Mouse (Mus musculus) megakaryocyte, embryonic 14.5 days (primary cell): Measurements from ENCODE around the gene Gm49601.

Experiments
- FLI1 ChIP-seq: IDR thresholded peaks from 2 replicates; pipeline ENCODE4 v1.6.1; 2012; ENCODE audit warnings: low read length, inconsistent platforms, mixed read lengths
- GATA1 ChIP-seq: IDR thresholded peaks from 3 replicates; pipeline ENCODE4 v1.6.1; 2012; ENCODE audit warnings: mixed read lengths, low read length, inconsistent platforms, borderline replicate concordance

DNA sequence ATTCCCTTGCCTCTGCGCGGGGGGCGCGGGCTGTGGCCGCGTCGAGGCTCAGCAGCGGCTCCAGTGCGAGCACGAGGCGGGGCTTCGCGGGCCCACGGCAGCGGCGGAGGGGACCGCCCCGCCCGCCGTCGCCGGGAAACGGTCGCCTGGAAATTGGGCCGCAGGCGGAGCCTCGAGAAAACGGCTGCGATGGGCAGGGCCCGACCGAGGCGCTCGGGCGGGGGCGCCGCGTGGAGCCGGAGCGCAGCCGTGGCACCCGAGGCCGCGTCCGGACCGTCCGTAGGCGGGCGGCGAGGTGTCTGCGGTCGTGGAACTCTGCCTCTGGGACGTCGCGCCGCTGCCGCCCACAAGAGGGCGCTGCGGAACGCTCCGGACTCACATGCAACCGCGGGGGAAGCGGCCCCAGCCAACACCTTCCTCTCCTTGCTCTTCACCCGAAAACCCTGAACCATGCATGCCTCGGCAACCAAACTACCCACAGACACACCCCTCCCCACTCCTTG is at the start of gene Gm49601:
- TF ChIP-seq GATA1 = no peak
- TF ChIP-seq FLI1 = no peak
